Mouse (Mus musculus): ENCODE measurements around the gene Dgkg.

The Dgkg gene

GRCm38 (mm10) chr16:22497976-22498375 lies 159.0 kb downstream of the Dgkg start:
- peak; percentile 25 for DNase-seq (ENCODE audit: low read depth)

GRCm38 (mm10) chr16:22495259-22495658 lies 161.8 kb downstream of the Dgkg start:
- no peak for DNase-seq (ENCODE audit: low read depth)

- no peak for DNase-seq (ENCODE audit: low read depth)
Measured at GRCm38 (mm10) chr16:22494815-22495214, 162.2 kb downstream of the Dgkg start.

- peak; percentile 45 for DNase-seq (ENCODE audit: low read depth)
Measured at GRCm38 (mm10) chr16:22493396-22493795, 163.6 kb downstream of the Dgkg start.

GRCm38 (mm10) chr16:22491446-22492166 lies 165.4 kb downstream of the Dgkg start:
- no peak for DNase-seq (ENCODE audit: low read depth)

GRCm38 (mm10) chr16:22483900-22484299 lies 173.1 kb downstream of the Dgkg start:
- DNase-seq (ENCODE audit: low read depth) = no peak

- no peak for DNase-seq (ENCODE audit: low read depth)
Measured at GRCm38 (mm10) chr16:22479322-22479721, 177.7 kb downstream of the Dgkg start.

GRCm38 (mm10) chr16:22471728-22472127 lies 185.3 kb downstream of the Dgkg start:
- no peak for DNase-seq (ENCODE audit: low read depth)

GRCm38 (mm10) chr16:22469385-22469784 lies 187.6 kb downstream of the Dgkg start:
- DNase-seq (ENCODE audit: low read depth) = no peak

GRCm38 (mm10) chr16:22467111-22467510 lies 189.9 kb downstream of the Dgkg start:
- DNase-seq (ENCODE audit: low read depth) = no peak

- peak; percentile 89 for DNase-seq (ENCODE audit: low read depth)
Measured at GRCm38 (mm10) chr16:22466381-22466780, 190.6 kb downstream of the Dgkg start.

GRCm38 (mm10) chr16:22462220-22462619 lies 194.8 kb downstream of the Dgkg start:
- no peak for DNase-seq (ENCODE audit: low read depth)

- DNase-seq (ENCODE audit: low read depth) = no peak
Measured at GRCm38 (mm10) chr16:22461728-22462127, 195.3 kb downstream of the Dgkg start.

GRCm38 (mm10) chr16:22460960-22461359 lies 196.1 kb downstream of the Dgkg start:
- no peak for DNase-seq (ENCODE audit: low read depth)

- no peak for DNase-seq (ENCODE audit: low read depth)
Measured at GRCm38 (mm10) chr16:22452082-22452481, 204.9 kb downstream of the Dgkg start.

GRCm38 (mm10) chr16:22448093-22448492 lies 208.9 kb downstream of the Dgkg start:
- no peak for DNase-seq (ENCODE audit: low read depth)

GRCm38 (mm10) chr16:22444786-22445185 lies 212.2 kb downstream of the Dgkg start:
- no peak for DNase-seq (ENCODE audit: low read depth)

- DNase-seq (ENCODE audit: low read depth) = no peak
Measured at GRCm38 (mm10) chr16:22442202-22442601, 214.8 kb downstream of the Dgkg start.

GRCm38 (mm10) chr16:22441317-22441716 lies 215.7 kb downstream of the Dgkg start:
- no peak for DNase-seq (ENCODE audit: low read depth)

GRCm38 (mm10) chr16:22440269-22440668 lies 216.8 kb downstream of the Dgkg start:
- DNase-seq (ENCODE audit: low read depth) = peak; percentile 55

GRCm38 (mm10) chr16:22439499-22440177 lies 217.4 kb downstream of the Dgkg start, which contains the start of gene Etv5:
Gene Etv5, minus strand, starts transcription at chr16:22439719.
- peak; percentile 98 for DNase-seq (ENCODE audit: low read depth)

- DNase-seq (ENCODE audit: low read depth) = peak; percentile 68
Measured at GRCm38 (mm10) chr16:22438441-22439373, 218.3 kb downstream of the Dgkg start.
